Mouse (Mus musculus) neural tube, embryonic 15.5 days (tissue): ENCODE data around the gene Tecpr2. TPM values are rescaled to one million over a fixed set of nuclear protein-coding genes. Genes with fewer than 3 reads are reported as not detected.

Source experiments
- ATAC-seq: fragments of 200-750 bp; cut with Nextera tagmentation; 2 replicates; pipeline ENCODE4 v1.8.0; 2017; ENCODE audit warnings: mild to moderate bottlenecking, moderate TSS enrichment, moderate library complexity; ENCODE audit not compliant: low FRiP score
- H3K27ac ChIP-seq: fragments of 300-500 bp; sonication (generic); replicated peaks from 2 replicates; pipeline ENCODE4 v1.5.1; 2015; ENCODE audit warnings: mild to moderate bottlenecking, inconsistent platforms
- H3K27me3 ChIP-seq: fragments of 300-500 bp; sonication (generic); replicated peaks from 2 replicates; pipeline ENCODE4 v1.6.1; 2015; ENCODE audit warnings: inconsistent platforms
- H3K36me3 ChIP-seq: fragments of 300-500 bp; sonication (generic); 2 replicates; pipeline ENCODE4 v1.6.1; 2015; ENCODE audit warnings: inconsistent platforms
- H3K4me1 ChIP-seq: fragments of 300-500 bp; sonication (generic); 2 replicates; pipeline ENCODE4 v1.6.1; 2015; ENCODE audit warnings: inconsistent platforms
- H3K4me2 ChIP-seq: fragments of 300-500 bp; sonication (generic); 2 replicates; pipeline ENCODE4 v1.6.1; 2015; ENCODE audit warnings: inconsistent platforms, mild to moderate bottlenecking, moderate library complexity
- H3K4me3 ChIP-seq: fragments of 300-500 bp; sonication (generic); replicated peaks from 2 replicates; pipeline ENCODE4 v1.5.1; 2015; ENCODE audit warnings: mild to moderate bottlenecking, inconsistent platforms
- H3K9ac ChIP-seq: fragments of 300-500 bp; sonication (generic); replicated peaks from 2 replicates; pipeline ENCODE4 v1.6.1; 2015; ENCODE audit warnings: mild to moderate bottlenecking, inconsistent platforms
- H3K9me3 ChIP-seq: fragments of 300-500 bp; sonication (generic); replicated peaks from 2 replicates; pipeline ENCODE4 v1.6.1; 2016; ENCODE audit warnings: inconsistent platforms
- WGBS: fragments of 180-500 bp; shearing (Covaris S2); methylation state at CpG from one replicate; pipeline ENCODE4 v1.1.7; 2015; ENCODE audit warnings: mixed read lengths; 5-methylcytosine and 5-hydroxymethylcytosine counted together
- polyA plus RNA-seq: library from polyadenylated mRNA; unstranded; fragments of >200 nt; fragmentation: Nextera tagmentation; extraction: Ambion mirVana; gene quantifications from 2 replicates; pipeline ENCODE4 v1.2.1, GENCODE M21; 2015

The Tecpr2 gene
- polyA plus RNA-seq, 1 experiment from 2014 or later = 6.2 TPM

DNA sequence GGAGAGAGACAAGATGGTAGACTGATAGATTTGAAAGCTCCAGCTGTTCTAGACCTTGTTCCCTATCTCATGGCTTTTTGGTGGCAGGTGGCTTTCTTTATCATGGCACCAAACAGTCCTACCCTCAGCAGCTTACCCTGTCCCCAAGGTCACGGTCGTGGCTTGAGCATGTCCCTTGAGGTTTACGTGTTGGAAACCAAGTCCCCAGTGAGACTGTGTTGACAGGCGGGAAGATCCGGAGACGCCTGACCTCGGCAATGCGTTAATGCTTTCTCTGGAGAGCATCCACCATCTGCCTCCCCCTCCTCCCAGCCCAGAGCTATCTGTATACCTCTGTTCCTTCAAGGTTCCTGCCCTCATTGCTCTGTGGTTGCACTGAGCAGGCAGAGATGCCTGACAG is 94.7 kb downstream of the Tecpr2 start:
- Histone ChIP-seq H3K4me2 (no peak overlapping the region), H3K4me1 (peaks cover 5% of the 10 kb centered on the region), H3K4me3 (no peak overlapping the region), H3K27me3 (no peaks in the 10 kb centered on the region; the same call in 1 of the 2 replicates), H3K27ac (no peak overlapping the region), H3K9ac (no peak overlapping the region), H3K9me3 (no peaks in the 10 kb centered on the region), H3K36me3 (no peaks in the 10 kb centered on the region)
- 83% methylated on average over 8 of the region's 8 CpGs for WGBS
- no peak for ATAC-seq

DNA sequence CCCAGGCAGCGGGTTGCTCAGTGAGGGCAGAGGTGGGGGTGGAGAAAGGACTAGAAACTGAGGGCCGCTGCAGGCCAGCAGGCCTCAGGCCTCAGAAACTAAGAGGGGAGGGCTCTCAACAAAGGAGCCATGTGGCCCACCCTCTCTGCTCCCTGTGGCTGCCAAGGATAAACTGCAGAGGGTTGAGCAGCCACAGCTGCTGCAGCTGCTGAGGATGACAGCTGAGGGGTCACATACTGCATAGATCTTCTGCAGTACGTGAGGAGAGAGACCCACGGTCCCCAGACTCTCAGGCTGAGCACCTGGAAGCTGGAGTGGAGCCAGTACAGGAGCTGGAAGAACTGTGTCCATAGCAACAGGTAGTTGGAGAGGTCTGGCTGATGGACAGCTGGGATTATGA is 95.5 kb downstream of the Tecpr2 start:
- ATAC-seq = no peak
- no peak overlapping the region for H3K4me3 ChIP-seq
- no peak overlapping the region for H3K9ac ChIP-seq
- H3K4me1 ChIP-seq = no peaks in the 10 kb centered on the region
- WGBS = 66% methylated on average over 4 of the region's 4 CpGs
- H3K4me2 ChIP-seq = no peak overlapping the region
- H3K27ac ChIP-seq = no peak overlapping the region
- no peaks in the 10 kb centered on the region; the same call in 1 of the 2 replicates for H3K27me3 ChIP-seq
- no peaks in the 10 kb centered on the region for H3K9me3 ChIP-seq
- no peaks in the 10 kb centered on the region for H3K36me3 ChIP-seq

DNA sequence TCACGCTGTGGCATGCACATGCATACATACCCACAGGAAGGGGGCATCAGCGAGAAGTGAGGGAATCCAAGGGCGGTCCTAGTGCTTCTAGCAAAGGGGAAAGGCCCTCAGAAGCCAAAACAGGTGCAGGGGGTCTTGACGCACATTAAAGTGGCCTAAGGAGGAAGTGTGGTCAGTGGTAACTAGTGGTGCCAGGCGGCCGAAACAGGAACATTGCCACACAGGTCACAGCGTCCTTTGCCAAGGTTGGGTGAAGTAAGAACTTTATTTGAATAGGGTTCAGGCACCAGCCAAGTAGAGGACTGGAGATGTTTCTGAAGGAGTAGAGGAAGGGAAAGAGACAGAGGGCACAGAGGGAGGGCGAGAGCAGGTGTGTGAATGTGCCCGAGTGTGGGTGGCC is 96.1 kb downstream of the Tecpr2 start:
- Histone ChIP-seq H3K27me3 (no peaks in the 10 kb centered on the region; the same call in 1 of the 2 replicates), H3K9me3 (no peaks in the 10 kb centered on the region), H3K4me1 (no peaks in the 10 kb centered on the region), H3K27ac (no peak overlapping the region), H3K9ac (no peak overlapping the region), H3K4me3 (no peak overlapping the region), H3K4me2 (no peak overlapping the region), H3K36me3 (no peaks in the 10 kb centered on the region)
- WGBS = 89% methylated on average over 9 of the region's 9 CpGs
- ATAC-seq = no peak

DNA sequence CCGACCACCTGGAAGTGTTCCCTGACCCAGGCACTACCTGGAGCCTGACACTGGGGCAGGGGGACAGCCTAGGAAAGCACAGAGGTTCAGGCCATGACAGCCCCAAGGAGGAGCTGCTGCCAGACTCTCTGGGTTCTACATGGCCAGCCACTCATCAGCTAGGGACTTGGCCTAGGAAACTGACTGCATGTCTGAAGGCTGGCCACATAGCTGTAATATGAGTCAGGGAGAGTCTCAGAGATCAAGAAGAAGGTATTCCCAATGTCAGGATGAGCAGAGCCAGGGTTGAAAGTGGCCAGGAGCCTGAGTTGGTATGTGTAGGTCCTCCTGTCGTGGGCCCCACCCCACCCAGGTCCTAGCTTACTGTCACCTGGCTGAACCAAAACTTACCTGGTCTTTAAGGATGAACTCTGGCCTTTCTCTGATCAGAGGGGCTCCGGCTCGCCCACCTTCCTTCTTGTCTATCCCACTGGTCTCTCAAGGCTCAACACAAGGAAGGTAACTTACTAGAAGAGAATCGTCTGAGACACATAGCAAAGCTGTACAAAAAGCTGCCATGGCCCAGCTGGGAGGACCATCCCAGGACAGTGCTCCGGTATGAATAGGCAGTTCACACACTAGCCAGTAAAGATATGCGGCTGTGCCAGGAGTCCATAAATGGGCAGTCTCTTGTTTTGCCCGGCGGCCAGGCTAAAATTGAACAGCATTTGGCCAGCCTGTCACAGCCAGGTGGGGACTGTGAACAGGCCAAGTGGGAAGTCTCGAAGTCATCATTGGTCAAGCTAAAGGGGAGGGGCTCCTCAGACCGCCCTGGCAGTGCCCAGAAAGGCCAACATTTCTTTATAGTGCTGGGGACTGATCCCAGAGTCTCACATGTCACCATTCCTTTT is 97.7 kb downstream of the Tecpr2 start:
- Histone ChIP-seq H3K4me1 (peaks cover 3% of the 10 kb centered on the region), H3K27ac (no peak overlapping the region), H3K36me3 (no peaks in the 10 kb centered on the region), H3K4me2 (no peak overlapping the region), H3K9me3 (no peaks in the 10 kb centered on the region), H3K9ac (no peak overlapping the region), H3K27me3 (no peaks in the 10 kb centered on the region), H3K4me3 (no peak overlapping the region)
- ATAC-seq = no peak
- 79% methylated on average over 11 of the region's 11 CpGs for WGBS

DNA sequence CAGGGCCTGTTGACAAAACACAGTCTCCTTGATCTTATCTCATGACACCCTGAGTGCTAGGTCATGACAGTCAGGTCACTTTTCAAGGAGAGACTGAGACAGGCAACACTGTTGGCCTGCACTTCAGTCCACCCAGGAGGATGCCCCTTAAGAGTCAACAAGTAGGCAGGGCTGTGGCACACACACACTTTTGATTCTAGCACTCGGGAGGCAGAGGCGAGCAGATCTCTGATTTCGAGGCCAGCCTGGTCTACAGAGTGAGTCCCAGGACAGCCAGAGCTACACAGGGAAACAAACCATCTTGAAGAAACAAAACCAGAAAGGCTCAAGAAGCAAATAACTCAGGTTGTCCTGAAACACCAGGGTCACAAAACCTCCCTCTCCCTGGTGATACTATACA is 100.3 kb downstream of the Tecpr2 start:
- Histone ChIP-seq H3K9me3 (no peaks in the 10 kb centered on the region), H3K36me3 (no peaks in the 10 kb centered on the region), H3K27ac (no peak overlapping the region), H3K9ac (no peak overlapping the region), H3K4me3 (no peak overlapping the region), H3K27me3 (no peaks in the 10 kb centered on the region), H3K4me1 (peaks cover 12% of the 10 kb centered on the region), H3K4me2 (no peak overlapping the region)
- ATAC-seq = no peak
- 93% methylated on average over 3 of the region's 3 CpGs for WGBS

DNA sequence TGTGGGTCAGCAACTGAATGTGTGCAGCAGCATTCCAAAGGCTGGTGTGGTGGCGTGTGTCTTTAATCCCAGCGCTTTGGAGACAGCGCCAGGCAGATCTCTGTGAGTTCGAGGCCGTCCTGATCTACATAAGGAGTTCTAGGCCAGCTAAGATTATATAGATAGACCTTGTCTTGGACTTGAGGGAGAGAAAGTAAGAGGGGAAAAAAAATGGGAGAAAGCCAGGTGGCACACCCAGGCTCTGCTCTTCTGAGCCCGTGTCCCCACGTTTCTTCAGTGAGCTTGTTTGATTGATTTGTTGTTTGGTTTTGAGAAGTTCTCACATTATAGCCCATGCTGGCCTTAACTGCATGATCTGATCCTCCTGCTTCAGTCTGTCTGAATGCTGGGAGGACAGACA is 101.4 kb downstream of the Tecpr2 start:
- Histone ChIP-seq H3K4me2 (no peak overlapping the region), H3K9ac (no peak overlapping the region), H3K9me3 (no peaks in the 10 kb centered on the region), H3K4me1 (peaks cover 12% of the 10 kb centered on the region), H3K27me3 (no peaks in the 10 kb centered on the region), H3K36me3 (no peaks in the 10 kb centered on the region), H3K27ac (no peak overlapping the region), H3K4me3 (no peak overlapping the region)
- 97% methylated on average over 7 of the region's 7 CpGs for WGBS
- ATAC-seq = no peak

DNA sequence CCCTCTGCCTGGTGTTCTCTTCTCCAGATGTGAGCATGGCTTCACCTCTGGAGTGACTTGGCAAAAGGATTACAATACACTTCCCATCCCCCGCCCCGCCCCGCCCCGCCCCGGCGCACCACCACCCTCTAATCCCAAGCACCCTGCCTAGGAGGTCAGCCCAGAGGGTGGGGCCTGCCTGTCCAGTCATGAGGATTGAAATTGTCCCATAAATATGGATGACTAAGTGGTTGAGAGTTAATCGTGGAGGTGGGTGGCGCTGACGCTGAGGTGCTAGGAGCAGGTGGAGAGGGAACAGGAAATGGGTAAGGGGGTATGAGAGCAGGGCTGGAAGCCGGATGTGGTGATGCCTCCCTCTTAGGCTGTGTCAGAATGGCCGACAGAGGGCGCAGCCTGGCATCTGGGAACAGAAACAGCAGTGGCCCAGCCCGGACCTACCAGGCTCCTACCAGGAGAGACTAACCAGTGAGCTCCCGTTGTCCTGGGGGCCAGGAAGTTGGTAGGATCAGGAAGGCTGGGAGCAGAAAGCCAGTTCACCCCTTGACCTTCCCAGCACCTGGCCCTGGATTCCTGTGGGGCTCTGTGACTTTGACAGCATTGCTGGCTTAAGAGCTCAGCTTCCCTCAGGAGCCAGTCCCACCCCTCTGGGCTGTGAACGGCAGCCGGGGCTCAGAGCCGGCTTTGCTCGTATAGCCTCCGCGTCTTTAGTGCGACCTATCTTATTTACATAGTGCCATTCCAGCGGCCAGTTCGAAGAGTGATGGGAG is 102.5 kb downstream of the Tecpr2 start:
- Histone ChIP-seq H3K4me3 (peak overlapping the region; percentile 49), H3K9me3 (no peaks in the 10 kb centered on the region), H3K4me2 (peak overlapping the region; percentile 74), H3K36me3 (no peaks in the 10 kb centered on the region), H3K27ac (peak overlapping the region; percentile 45), H3K4me1 (peaks cover 12% of the 10 kb centered on the region), H3K27me3 (no peaks in the 10 kb centered on the region), H3K9ac (peak overlapping the region; percentile 53; the same call in 1 of the 2 replicates)
- 2% methylated on average over 22 of the region's 23 CpGs for WGBS
- ATAC-seq = peak; percentile 78

DNA sequence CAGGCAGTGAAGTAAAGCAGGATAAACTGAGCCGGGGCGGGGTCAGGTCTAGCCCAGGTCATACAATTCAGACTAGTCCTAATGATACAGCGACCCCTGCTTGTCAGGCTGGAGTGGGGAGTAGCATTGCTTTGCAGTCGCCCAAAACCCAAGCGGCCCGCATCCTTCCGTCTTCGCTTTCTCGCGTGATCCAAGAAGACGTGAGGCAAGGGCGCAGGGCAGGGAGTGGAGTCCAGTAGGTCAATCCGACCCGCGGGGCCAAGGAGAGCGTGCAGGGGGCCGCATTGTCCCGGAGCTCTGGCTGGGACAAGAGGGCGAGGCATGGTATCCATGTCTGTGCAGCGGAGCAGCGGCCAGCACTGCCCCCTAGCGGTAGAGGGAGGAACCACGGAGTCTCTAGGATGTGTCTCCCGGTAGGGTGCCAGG is 103.1 kb downstream of the Tecpr2 start:
- peak overlapping the region; percentile 53 for H3K9ac ChIP-seq
- H3K9me3 ChIP-seq = no peaks in the 10 kb centered on the region
- peak overlapping the region; percentile 45 for H3K27ac ChIP-seq
- peak overlapping the region; percentile 74 for H3K4me2 ChIP-seq
- H3K4me1 ChIP-seq = peaks cover 12% of the 10 kb centered on the region
- H3K4me3 ChIP-seq = peak overlapping the region; percentile 49
- no peaks in the 10 kb centered on the region for H3K27me3 ChIP-seq
- 0% methylated on average over 24 of the region's 24 CpGs for WGBS
- peak; percentile 89 for ATAC-seq
- no peaks in the 10 kb centered on the region for H3K36me3 ChIP-seq

DNA sequence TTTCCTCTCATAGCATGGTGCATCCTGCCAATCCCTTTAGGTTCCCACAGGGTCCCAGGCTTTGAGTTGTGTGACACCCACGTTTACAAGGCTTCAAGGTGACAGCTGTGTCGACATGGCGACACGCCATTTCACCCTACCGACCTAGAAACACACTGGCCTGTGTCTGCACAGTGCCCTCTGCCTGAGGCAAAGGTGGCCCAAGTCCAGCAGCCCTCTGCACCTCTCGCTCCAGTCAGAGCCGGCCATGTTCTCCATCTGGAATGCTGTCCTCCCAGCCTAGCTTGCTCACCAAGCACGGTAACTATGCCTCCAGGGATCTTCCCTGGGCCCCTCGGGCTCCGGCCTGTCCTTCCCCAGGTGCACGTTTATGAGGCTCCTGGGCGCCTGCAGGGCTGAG is 103.7 kb downstream of the Tecpr2 start:
- H3K27me3 ChIP-seq = no peaks in the 10 kb centered on the region
- no peaks in the 10 kb centered on the region for H3K9me3 ChIP-seq
- H3K36me3 ChIP-seq = no peaks in the 10 kb centered on the region
- peak overlapping the region; percentile 74; the same call in 1 of the 2 replicates for H3K4me2 ChIP-seq
- 81% methylated on average over 12 of the region's 12 CpGs for WGBS
- H3K4me1 ChIP-seq = peaks cover 12% of the 10 kb centered on the region
- H3K4me3 ChIP-seq = peak overlapping the region; percentile 49; the same call in 1 of the 2 replicates
- no peak overlapping the region for H3K27ac ChIP-seq
- H3K9ac ChIP-seq = no peak overlapping the region
- peak; percentile 35; the same call in 1 of the 2 replicates for ATAC-seq

DNA sequence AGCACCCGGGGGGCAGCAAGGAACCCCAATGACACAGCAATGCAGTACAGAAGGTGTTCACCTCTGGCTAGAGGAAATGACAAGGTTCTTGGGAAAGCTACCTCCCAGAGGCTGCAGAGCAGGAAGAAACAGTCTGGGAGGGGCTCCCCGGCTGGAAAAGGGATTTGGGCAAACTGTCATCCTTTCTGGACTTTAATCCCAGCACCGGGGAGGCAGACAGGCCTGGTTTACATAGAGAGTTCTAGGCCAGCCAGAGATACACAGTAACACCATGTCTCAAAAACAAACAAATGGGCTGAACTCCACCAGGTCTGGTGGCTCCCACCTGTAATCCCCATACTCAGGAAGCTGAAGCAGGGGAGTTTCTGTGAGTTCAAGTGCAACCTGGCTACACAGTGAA is 104.2 kb downstream of the Tecpr2 start:
- H3K27me3 ChIP-seq = no peaks in the 10 kb centered on the region
- H3K9me3 ChIP-seq = 0 out of 2 replicates have a peak, but pooled peaks cover 2% of the 10 kb centered on the region
- no peak overlapping the region for H3K27ac ChIP-seq
- WGBS = 94% methylated on average over 3 of the region's 3 CpGs
- H3K9ac ChIP-seq = no peak overlapping the region
- H3K36me3 ChIP-seq = no peaks in the 10 kb centered on the region
- H3K4me1 ChIP-seq = peaks cover 12% of the 10 kb centered on the region
- ATAC-seq = no peak
- H3K4me3 ChIP-seq = no peak overlapping the region
- H3K4me2 ChIP-seq = no peak overlapping the region

DNA sequence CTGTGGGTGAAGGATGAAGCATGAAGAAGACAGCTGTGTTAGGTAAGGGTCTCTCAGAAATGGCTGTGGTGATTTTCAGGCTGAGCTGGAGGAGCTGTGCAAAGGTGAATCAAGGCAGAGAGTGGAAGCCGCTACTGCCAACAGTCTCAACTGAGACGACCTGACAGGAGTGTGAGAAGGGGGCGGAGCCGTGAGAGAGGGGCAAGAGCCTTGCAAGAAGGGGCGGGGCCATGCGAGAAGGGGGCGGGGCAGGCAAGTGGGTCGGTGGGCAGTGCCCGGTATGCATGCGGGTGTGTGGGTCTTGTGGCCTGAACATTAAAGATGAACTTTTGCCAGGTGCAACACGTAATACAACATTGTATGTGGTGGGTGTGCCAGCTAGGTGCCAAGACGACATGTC is 105.6 kb downstream of the Tecpr2 start:
- Histone ChIP-seq H3K27me3 (no peaks in the 10 kb centered on the region), H3K9ac (no peak overlapping the region), H3K4me1 (peaks cover 12% of the 10 kb centered on the region), H3K36me3 (no peaks in the 10 kb centered on the region), H3K9me3 (0 out of 2 replicates have a peak, but pooled peaks cover 2% of the 10 kb centered on the region), H3K4me2 (no peak overlapping the region), H3K27ac (no peak overlapping the region), H3K4me3 (no peak overlapping the region)
- no peak for ATAC-seq
- WGBS = 37% methylated on average over 12 of the region's 12 CpGs
